Mouse (Mus musculus) heart, adult 11 months (tissue): ENCODE results near the gene Clptm1.

Source experiments
- DNase-seq: peaks from one replicate; pipeline ENCODE4 v3.0.0; 2022

Gene Clptm1

GRCm38 (mm10) chr7:19663940-19664339, 893 bp downstream of the Clptm1 start:
- DNase-seq: peak; percentile 91

DNA sequence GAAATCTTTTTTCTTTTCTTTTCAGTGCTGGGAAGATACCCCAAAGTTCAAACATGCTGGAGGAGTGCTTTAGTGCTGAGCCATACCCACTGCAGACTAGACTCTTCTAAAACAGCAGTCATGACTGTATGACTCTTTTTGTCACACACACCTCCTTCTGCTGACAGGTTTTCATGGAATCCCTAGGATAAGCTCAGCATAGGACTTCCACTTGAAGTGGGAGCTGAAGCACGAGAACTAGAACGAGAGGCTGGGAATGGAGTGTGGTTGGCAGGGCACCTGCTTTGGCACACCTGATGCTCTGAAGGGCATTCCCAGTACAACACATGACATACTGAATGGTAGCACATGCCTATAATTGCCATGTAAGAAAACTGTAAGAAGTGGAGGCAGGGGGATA, 12.2 kb downstream of the Clptm1 start:
- DNase-seq: peak; percentile 98

DNA sequence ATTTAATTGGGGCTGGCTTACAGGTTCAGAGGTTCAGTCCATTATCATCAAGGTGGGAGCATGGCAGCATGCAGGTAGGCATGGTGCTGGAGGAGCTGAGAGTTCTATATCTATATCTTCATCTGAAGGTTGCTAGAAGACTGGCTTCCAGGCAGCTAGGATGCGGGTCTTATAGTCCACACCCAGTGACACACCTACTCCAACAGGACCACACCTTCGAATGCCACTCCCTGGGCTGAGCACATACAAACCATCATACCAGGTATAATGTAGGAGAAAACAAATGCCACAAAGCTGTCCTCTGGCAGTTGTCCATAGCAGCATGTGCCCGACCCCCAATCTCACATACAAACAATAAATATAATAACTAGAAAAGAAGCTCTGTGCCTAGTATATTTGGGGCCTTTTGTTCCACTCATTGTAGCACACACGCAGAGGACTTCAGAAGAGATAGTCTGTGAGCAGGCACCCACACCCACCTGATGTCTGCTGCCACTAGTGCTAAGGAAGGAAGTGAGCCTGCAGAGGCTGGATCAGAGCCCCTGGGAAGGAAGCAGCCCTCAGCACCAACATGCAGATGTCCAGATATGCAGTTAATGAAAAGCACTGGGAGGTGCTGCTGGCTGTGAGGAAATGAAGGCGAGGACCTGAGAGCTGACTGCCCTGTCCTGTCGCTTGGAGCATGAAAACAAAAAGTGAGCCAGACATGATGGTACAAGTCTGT, 13.6 kb downstream of the Clptm1 start:
- DNase-seq: no peak

- no peak for DNase-seq
These were observed 23.6 kb downstream of the Clptm1 start for GRCm38 (mm10) chr7:19641223-19641622.

- peak; percentile 93 for DNase-seq
These were observed 29.6 kb downstream of the Clptm1 start for GRCm38 (mm10) chr7:19635074-19635827.

DNA sequence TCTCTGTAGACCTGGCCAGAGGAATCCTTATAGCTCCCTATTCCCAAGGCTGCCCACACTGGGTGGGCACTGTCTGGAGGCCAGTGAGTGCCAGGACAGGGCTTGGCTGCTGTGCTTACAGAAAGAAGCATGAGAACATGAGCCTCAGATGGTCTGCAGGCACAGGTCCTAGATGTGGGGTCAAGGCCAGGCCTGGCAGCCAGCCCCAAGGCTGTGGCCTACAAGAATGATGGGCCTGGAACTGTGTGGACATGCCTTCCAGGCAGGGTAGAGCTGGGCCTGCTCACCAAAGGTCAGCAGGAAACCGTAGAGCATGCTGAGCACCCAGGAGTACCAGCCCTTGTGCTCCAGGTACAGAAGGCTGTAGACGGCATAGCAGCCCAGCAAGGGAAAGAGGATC, 30.2 kb downstream of the Clptm1 start:
- no peak for DNase-seq

DNA sequence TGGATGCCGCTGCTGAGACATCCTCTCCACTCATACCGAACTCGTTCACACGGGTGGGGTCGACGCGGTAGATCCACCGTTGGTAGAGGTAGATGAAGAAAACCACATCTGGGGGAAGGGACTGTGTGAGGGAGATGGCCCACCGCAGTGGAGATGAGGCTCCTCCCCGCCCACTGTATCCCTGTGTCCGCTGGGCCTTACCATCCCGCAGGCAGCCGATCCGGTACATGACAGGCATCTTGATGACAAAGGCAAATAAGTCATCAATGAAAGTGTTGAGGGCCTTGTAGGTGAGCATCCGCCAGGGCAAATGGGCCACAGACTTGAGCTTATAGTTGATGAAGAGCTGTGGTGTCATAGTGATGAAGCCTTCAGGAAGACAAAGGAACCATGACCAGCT, 31.0 kb downstream of the Clptm1 start:
- peak; percentile 91 for DNase-seq

- peak; percentile 91 for DNase-seq
These were observed 31.6 kb downstream of the Clptm1 start for GRCm38 (mm10) chr7:19633197-19633596.

DNA sequence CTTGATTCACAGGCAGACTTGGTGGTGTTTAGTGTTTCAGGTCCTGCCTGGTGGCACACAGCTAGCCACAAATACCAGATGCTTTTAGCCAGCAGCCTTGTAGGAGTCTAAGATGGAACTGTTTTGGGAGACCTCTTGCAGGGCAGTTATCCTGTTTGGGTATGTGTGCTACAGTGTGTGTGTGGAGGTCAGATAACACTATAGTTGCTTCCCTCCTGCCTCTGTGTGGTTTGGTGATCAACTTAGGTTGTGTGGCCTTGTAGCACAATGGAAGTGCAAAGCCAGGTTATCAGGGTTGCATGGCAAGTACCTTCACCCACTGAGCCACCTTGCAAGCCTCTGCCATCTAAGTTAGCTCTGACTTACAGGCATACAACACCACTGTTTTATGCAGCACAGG, 32.1 kb downstream of the Clptm1 start:
- DNase-seq: no peak

DNA sequence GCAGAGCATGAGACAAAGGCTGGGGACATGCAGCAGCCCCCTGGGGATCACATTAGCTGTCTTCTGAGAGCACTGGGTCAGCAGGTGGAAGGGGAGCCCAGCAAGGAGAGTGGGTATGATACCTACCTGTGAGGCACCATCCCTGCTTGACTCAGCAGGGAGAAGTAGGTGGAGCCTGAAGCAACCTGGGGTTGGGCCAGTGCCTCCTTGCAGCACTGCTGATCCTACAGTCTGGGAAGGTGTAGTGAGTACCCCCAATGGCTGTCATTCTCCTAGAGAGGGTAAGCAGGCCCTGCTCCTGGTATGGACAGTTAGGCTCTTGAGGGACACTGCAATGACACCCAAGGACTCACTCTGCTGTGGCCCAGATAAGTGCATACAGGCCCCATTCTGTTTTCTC, 32.6 kb downstream of the Clptm1 start:
- DNase-seq: no peak

DNA sequence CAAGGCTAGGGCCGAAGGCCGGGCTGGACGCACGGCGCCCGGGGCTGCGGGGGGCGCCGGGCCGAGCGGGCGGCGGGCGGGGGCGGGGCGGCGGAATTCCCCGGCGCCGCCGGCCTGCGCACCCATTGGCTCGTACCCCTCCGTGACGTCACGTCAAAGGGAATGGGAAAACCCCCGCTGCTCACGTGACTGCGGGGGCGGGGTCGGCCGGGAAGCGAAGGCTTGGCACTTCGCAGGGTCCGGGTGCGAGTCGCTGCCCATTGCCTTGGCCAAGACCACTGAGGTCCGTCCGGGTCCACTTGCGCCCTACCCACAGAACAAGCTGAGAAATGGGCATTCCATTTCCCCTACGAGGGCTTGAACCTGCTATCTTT, 35.5 kb downstream of the Clptm1 start, which contains the start of gene Relb:
Gene Relb (minus strand): TSS at position 78 of the 374 bp plus-strand sequence.
- peak; percentile 99 for DNase-seq

DNA sequence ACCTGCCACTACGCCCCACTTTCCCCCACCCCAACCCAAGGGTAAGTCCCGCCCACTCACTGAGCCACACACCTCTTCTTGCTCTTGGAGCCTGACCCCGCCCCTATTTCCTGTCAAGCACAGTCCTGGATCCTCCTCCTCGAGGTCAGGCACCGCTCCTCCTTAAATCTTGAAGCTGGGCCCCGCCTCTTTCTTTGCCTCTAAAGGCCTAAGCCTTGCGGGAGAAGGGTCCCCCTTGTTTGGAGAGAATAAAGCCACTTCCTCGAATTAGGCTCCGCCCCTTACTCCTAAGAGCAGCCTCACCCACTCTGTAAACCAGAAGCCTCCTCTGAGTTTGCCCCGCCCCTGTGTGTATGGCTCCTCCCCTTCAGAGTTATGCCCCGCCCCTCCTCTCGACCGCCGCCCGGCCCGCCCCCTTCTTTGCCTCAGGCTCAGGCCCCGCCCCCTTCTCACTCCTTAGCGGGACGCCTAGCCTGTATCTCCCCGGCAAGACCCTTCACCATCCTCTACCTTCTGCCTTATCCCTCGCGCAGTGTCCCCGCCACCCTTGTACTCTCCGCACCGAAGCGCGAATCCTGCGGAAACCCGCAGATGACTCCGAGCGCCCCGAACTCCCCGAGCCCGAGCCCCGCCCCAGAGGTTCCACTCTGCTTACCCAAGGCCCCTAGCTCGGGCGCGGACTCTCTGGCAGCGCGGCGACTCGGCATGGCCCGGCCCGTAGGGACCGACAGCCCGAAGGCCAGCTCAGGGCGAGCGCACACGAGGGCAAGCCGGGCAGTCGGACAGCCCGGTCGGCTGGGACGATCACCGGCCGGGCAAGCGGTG, 36.1 kb downstream of the Clptm1 start:
- peak; percentile 100 for DNase-seq

- no peak for DNase-seq
These were observed 36.7 kb downstream of the Clptm1 start for GRCm38 (mm10) chr7:19628192-19628535.

DNA sequence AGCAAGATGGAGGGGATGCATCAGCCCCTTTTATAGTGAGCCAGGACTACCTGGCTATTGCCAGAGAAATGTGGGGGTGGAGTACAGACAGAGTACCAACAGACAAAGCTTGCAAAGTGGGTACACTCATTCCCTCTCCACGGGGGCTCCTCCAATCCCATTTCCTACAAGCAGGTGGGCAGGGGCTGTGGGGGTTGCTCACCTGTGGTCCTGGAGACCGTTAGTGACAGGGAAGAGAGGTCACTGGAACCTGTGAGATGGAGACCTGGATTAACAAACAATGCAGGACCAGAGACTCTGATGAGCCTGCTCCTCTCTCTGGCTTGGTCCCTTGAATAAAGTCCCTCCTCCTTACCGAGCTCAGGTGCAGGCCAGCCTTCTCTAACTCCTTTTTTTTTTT, 37.1 kb downstream of the Clptm1 start:
- peak; percentile 95 for DNase-seq

DNA sequence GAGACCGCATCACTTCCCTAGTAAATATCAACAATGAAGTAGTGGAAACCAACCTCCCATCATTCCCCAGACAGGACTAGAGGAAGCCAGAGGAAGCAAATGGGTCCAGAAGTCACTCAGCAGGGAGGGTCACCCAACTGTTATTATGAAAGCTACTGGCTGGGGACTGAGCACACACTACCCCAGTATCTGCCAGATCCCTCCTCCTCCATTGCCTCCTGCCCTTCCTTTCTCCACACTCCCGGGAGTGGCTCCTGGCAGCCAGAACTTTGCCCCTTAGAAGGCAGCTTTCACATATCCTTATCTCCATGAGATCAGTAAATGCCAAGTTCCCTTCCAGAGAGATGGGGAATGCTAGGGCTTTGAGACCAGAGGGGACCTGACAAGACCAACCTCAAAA, 41.4 kb downstream of the Clptm1 start:
- no peak for DNase-seq

DNA sequence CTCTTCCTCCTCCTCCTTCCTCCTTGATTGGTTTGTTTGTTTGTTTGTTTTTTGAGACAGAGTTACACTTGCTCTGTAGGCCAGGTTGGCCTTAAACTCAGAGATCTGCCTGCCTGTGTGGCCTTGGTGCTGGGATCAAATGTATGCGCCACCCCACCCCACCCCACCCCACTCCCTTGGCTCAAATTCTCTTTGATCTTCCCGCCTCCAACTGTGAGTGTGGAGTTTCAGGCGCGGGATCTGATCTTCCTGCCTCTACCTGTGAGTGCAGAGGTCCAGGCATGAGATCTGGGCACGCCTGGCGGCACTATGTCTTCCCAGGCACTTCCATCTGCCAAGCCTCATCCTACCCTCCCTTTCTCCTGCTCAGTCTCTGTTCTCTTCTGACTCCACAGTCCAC, 42.6 kb downstream of the Clptm1 start:
- no peak for DNase-seq

- no peak for DNase-seq
These were observed 44.0 kb downstream of the Clptm1 start for GRCm38 (mm10) chr7:19620811-19621210.

GRCm38 (mm10) chr7:19619004-19619801, 45.6 kb downstream of the Clptm1 start:
- peak; percentile 95 for DNase-seq

GRCm38 (mm10) chr7:19615036-19615577, 49.7 kb downstream of the Clptm1 start:
- DNase-seq: no peak

DNA sequence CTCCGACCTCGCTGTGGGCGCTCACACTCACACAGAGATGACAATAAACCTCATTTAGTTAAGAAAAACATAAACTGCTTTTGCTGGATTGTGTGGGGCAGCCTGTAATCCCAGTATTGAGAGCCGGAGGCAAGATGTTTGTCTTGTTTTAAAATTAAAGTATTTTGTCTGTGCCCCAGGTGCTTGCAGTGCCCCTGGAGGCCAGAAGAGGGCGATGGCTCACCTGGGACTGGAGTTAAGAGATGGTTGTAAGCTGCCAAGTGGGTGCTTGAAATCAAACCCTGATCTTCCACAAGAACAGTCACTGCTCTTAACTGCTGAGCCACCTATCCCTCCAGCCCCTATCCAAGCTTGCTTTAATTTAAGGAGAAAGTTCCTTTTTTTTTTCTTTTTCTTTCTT, 53.9 kb downstream of the Clptm1 start:
- DNase-seq: no peak

GRCm38 (mm10) chr7:19609641-19610332, 55.0 kb downstream of the Clptm1 start:
- DNase-seq: no peak

GRCm38 (mm10) chr7:19607291-19607690, 57.5 kb downstream of the Clptm1 start:
- DNase-seq: no peak
